ENCODE assay signal across 8 mouse cellular contexts in the genomic region with DNA sequence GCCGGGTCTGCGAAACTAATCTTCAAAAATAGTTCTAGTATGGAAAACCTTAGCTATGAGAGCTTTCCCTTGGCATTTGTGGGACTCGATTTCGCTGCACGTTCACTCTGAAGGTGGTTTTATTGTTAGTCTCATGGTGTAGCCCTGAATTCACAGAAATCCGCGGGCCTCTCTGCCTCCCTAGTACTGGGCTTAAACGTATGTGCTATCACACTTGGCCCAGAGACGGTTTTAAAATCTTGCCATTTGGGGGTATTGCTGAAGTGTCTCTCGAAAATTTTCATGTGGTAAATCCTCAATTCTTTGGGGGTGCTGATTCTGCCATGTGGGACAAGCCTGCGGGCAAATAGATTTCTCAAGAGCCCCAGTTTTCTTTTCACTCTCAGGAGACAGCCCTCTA. TPM values are rescaled to one million over a fixed set of nuclear protein-coding genes. Genes with fewer than 3 reads are reported as not detected.
DNase-seq lines count a peak whose midpoint lies in the region; ATAC-seq and TF ChIP-seq lines count a peak whose summit lies in the region.

No protein-coding gene starts in this region.

- whole genome bisulfite sequencing in heart, embryonic 14.5 days: 3% methylated on average over 11 of the region's 11 CpGs
- WGBS in forebrain, embryonic 14.5 days: 4% methylated on average over 11 of the region's 11 CpGs
- 3% methylated on average over 11 of the region's 11 CpGs for WGBS in liver, embryonic 14.5 days (ENCODE audit: insufficient replicate concordance)

- TF ChIP-seq EP300 in MEL (IDR thresholded peaks at IDR 0.05; ENCODE audit: low read depth in 1 of 2, low read length in 2 of 2): no peak
- TF ChIP-seq EP300 in liver, embryonic 14.5 days (IDR thresholded peaks at IDR 0.05; ENCODE audit: low read depth): no peak

- no peaks in the 10 kb centered on the region for H3K27me3 ChIP-seq in heart, embryonic 14.5 days (ENCODE audit: control insufficient read depth, insufficient read depth, low read length)
- H3K27me3 ChIP-seq in MEL (ENCODE audit: control insufficient read depth in 1 of 2, insufficient read depth in 2 of 2, low read length in 2 of 2): no peaks in the 10 kb centered on the region
- H3K27me3 ChIP-seq in forebrain, embryonic 14.5 days (replicated peaks; ENCODE audit: control insufficient read depth, insufficient read depth, low read length): no peaks in the 10 kb centered on the region
- H3K27me3 ChIP-seq in liver, embryonic 14.5 days (ENCODE audit: control insufficient read depth, insufficient read depth, low read length): no peaks in the 10 kb centered on the region

- intact Hi-C loops in heart, postnatal 10 days (cut with DNase I): no loop called here

- H3K4me2 ChIP-seq in heart, embryonic 14.5 days (ENCODE audit: low read length): peak overlapping the region; percentile 83
- peak overlapping the region; percentile 74 for H3K4me2 ChIP-seq in forebrain, embryonic 14.5 days (ENCODE audit: low read length)
- peak overlapping the region; percentile 81 for H3K4me2 ChIP-seq in liver, embryonic 14.5 days (ENCODE audit: low read depth)

- no peak for TF ChIP-seq CTCF in MEL (IDR thresholded peaks at IDR 0.05 in 2 of 3, conservative IDR thresholded peaks at IDR 0.05 in 1 of 3; ENCODE audit: control insufficient read depth in 1 of 3, insufficient read depth in 1 of 3, low read depth in 2 of 3, low read length in 3 of 3, poor library complexity in 1 of 3, severe bottlenecking in 1 of 3)
- no peak for TF ChIP-seq CTCF in liver, embryonic 14.5 days (IDR thresholded peaks at IDR 0.05; ENCODE audit: low read depth)

- H3K9ac ChIP-seq in heart, embryonic 14.5 days (ENCODE audit: low read length): peak overlapping the region; percentile 80
- peak overlapping the region; percentile 82 for H3K9ac ChIP-seq in MEL (ENCODE audit: control insufficient read depth, low read depth, low read length, poor library complexity, severe bottlenecking)
- peak overlapping the region; percentile 77 for H3K9ac ChIP-seq in forebrain, embryonic 14.5 days (ENCODE audit: low read length)
- H3K9ac ChIP-seq in liver, embryonic 14.5 days (replicated peaks): peak overlapping the region; percentile 68

- peaks cover 18% of the 10 kb centered on the region for H3K79me2 ChIP-seq in MEL (ENCODE audit: control insufficient read depth, insufficient read depth, low read length, poor library complexity)

- peak overlapping the region; percentile 67 to 88 for H3K4me3 ChIP-seq in heart, embryonic 14.5 days (ENCODE audit: control insufficient read depth in 1 of 2, insufficient read depth in 1 of 2, low read depth in 1 of 2, low read length in 2 of 2)
- peak overlapping the region; percentile 60 to 79 for H3K4me3 ChIP-seq in MEL (ENCODE audit: control insufficient read depth in 1 of 2, insufficient read depth in 1 of 2, low read depth in 2 of 2, low read length in 2 of 2)
- H3K4me3 ChIP-seq in forebrain, embryonic 14.5 days (ENCODE audit: low read depth, low read length): peak overlapping the region; percentile 68
- peak overlapping the region; percentile 75 to 96 for H3K4me3 ChIP-seq in liver, embryonic 14.5 days (ENCODE audit: insufficient read depth in 1 of 2, low read depth in 2 of 2, low read length in 2 of 2)

- no peak for DNase-seq in heart, postnatal 10 days
- peak; percentile 55 for DNase-seq in MEL (ENCODE audit: low read depth, low spot score)
- DNase-seq in forebrain, embryonic 14.5 days (ENCODE audit: low spot score): peak; percentile 6
- peak in 1 of 3 experiments; percentile 22 for DNase-seq in liver, embryonic 14.5 days (ENCODE audit: low read depth in 3 of 3, low spot score in 3 of 3)
- peak; percentile 2 for DNase-seq in telencephalon, adult 2 months (ENCODE audit: low read depth, low spot score)
- no peak for DNase-seq in right cerebral cortex, postnatal 25 days
- DNase-seq in cerebellum, adult 11 months: no peak

- no peak for TF ChIP-seq RAD21 in MEL (IDR thresholded peaks at IDR 0.05; ENCODE audit: low read depth, low read length)

- H3K4me1 ChIP-seq in heart, embryonic 14.5 days (ENCODE audit: control insufficient read depth in 2 of 2, insufficient read depth in 2 of 2, low read length in 2 of 2): peaks cover 3 to 12% of the 10 kb centered on the region in 2 experiments; a peak in 3 of 4 replicates
- peaks cover 3 to 15% of the 10 kb centered on the region in 2 experiments for H3K4me1 ChIP-seq in MEL (ENCODE audit: control insufficient read depth in 1 of 2, insufficient read depth in 2 of 2, low read length in 2 of 2)
- peaks cover 6% of the 10 kb centered on the region for H3K4me1 ChIP-seq in forebrain, embryonic 14.5 days (ENCODE audit: control insufficient read depth, insufficient read depth, low read length)
- H3K4me1 ChIP-seq in liver, embryonic 14.5 days (replicated peaks; ENCODE audit: control insufficient read depth in 2 of 2, insufficient read depth in 2 of 2, low read length in 1 of 2): peaks cover 10 to 20% of the 10 kb centered on the region in 2 experiments

- no peaks in the 10 kb centered on the region for H3K9me3 ChIP-seq in heart, embryonic 14.5 days (ENCODE audit: control insufficient read depth, low read length)
- no peaks in the 10 kb centered on the region for H3K9me3 ChIP-seq in MEL (replicated peaks; ENCODE audit: insufficient read depth, low read length)
- no peaks in the 10 kb centered on the region for H3K9me3 ChIP-seq in forebrain, embryonic 14.5 days (replicated peaks; ENCODE audit: control insufficient read depth, low read length)
- no peaks in the 10 kb centered on the region for H3K9me3 ChIP-seq in liver, embryonic 14.5 days (ENCODE audit: control insufficient read depth, low read length)

- no peaks in the 10 kb centered on the region for H3K36me3 ChIP-seq in heart, embryonic 14.5 days (ENCODE audit: control insufficient read depth, insufficient read depth, low read length)
- H3K36me3 ChIP-seq in MEL (ENCODE audit: control insufficient read depth in 1 of 2, insufficient read depth in 2 of 2, low read length in 2 of 2): peaks cover 0 to 15% of the 10 kb centered on the region in 2 experiments; a peak in 2 of 4 replicates
- no peaks in the 10 kb centered on the region for H3K36me3 ChIP-seq in forebrain, embryonic 14.5 days (ENCODE audit: control insufficient read depth, insufficient read depth, low read length)
- no peaks in the 10 kb centered on the region for H3K36me3 ChIP-seq in liver, embryonic 14.5 days (replicated peaks; ENCODE audit: control insufficient read depth, insufficient read depth, low read depth)

- no peak for ATAC-seq in heart, embryonic 14.5 days (ENCODE audit: insufficient number of reproducible peaks, insufficient read depth, low FRiP score, low read depth)
- ATAC-seq in forebrain, embryonic 14.5 days: no peak
- ATAC-seq in liver, embryonic 14.5 days (ENCODE audit: insufficient read depth): peak; percentile 55; the same call in 1 of the 2 replicates

- H3K27ac ChIP-seq in heart, embryonic 14.5 days (replicated peaks in 1 of 2; ENCODE audit: control insufficient read depth in 1 of 2, insufficient read depth in 1 of 2, low read depth in 2 of 2, low read length in 2 of 2): peak overlapping the region in 1 of 2 experiments; percentile 70; a peak in 3 of 4 replicates
- H3K27ac ChIP-seq in MEL (ENCODE audit: control insufficient read depth, low read depth, low read length): peak overlapping the region; percentile 87
- no peak overlapping the region; the same call in 1 of the 2 replicates for H3K27ac ChIP-seq in forebrain, embryonic 14.5 days (ENCODE audit: low read depth, low read length)
- H3K27ac ChIP-seq in liver, embryonic 14.5 days: peak overlapping the region; percentile 18

- peak in 1 of 2 experiments; percentile 24; a peak in 1 of 4 replicates for TF ChIP-seq POLR2A in MEL (IDR thresholded peaks at IDR 0.05; ENCODE audit: control insufficient read depth in 1 of 2, insufficient read depth in 1 of 2, low read depth in 1 of 2, low read length in 2 of 2, poor library complexity in 1 of 2)

RNA-seq across cellular contexts. Expression of gene Nphp1, which starts 0.4 kb away (rescaled TPM):
- 16.1 and 17.3 TPM in 2 replicates for polyA plus RNA-seq in heart, embryonic 14.5 days (2014; fragmentation: Nextera tagmentation; extraction: Ambion mirVana)
- total RNA-seq in heart, postnatal 10 days (2021): 10 to 100 TPM; 10.9 to 12.3 TPM
- total RNA-seq in MEL (2012; rRNA removed): 16.9 and 19.1 TPM in 2 replicates
- polyA plus RNA-seq in MEL (2012; ENCODE audit: insufficient read depth in 1 of 2, insufficient read length in 2 of 2, low read depth in 1 of 2, low replicate concordance in 2 of 2, missing spikeins in 1 of 2): 10 to 100 TPM; 37.1 to 63.6 TPM
- polyA plus RNA-seq in forebrain, embryonic 14.5 days (2014; fragmentation: Nextera tagmentation; extraction: Ambion mirVana): 13.7 and 18.2 TPM in 2 replicates
- 2.9 and 4.9 TPM in 2 replicates for polyA plus RNA-seq in liver, embryonic 14.5 days (2012; rRNA removed)
- 5.5 and 6.8 TPM in 2 replicates for polyA plus RNA-seq in liver, embryonic 14.5 days (2014; fragmentation: Nextera tagmentation; extraction: Ambion mirVana)

RNA-seq across cellular contexts. Expression of gene Mtln, which starts 3.1 kb away (rescaled TPM):
- polyA plus RNA-seq in heart, embryonic 14.5 days (2014; fragmentation: Nextera tagmentation; extraction: Ambion mirVana): 47.7 and 50.4 TPM in 2 replicates
- 10 to 100 TPM; 34.9 to 36.5 TPM for total RNA-seq in heart, postnatal 10 days (2021)
- 37.5 and 44.2 TPM in 2 replicates for total RNA-seq in MEL (2012; rRNA removed)
- 10 to 100 TPM in 1 of 2 experiments, not detected in 1; 29.8 TPM for polyA plus RNA-seq in MEL (2012; ENCODE audit: insufficient read depth in 1 of 2, insufficient read length in 2 of 2, low read depth in 1 of 2, low replicate concordance in 2 of 2, missing spikeins in 1 of 2)
- polyA plus RNA-seq in forebrain, embryonic 14.5 days (2014; fragmentation: Nextera tagmentation; extraction: Ambion mirVana): 34.5 and 40.5 TPM in 2 replicates
- polyA plus RNA-seq in liver, embryonic 14.5 days (2012; rRNA removed): 9.8 and 24.3 TPM in 2 replicates
- polyA plus RNA-seq in liver, embryonic 14.5 days (2014; fragmentation: Nextera tagmentation; extraction: Ambion mirVana): 25.4 and 28.1 TPM in 2 replicates

RNA-seq across cellular contexts. Expression of gene Bub1, which starts 42.5 kb away (rescaled TPM):
- 23.0 and 23.2 TPM in 2 replicates for polyA plus RNA-seq in heart, embryonic 14.5 days (2014; fragmentation: Nextera tagmentation; extraction: Ambion mirVana)
- total RNA-seq in heart, postnatal 10 days (2021): 1 to 10 TPM; 5.6 to 6.0 TPM
- 34.6 and 43.2 TPM in 2 replicates for total RNA-seq in MEL (2012; rRNA removed)
- 100 to 1,000 TPM in 1 of 2 experiments, 10 to 100 TPM in 1; 57.2 to 618 TPM for polyA plus RNA-seq in MEL (2012; ENCODE audit: insufficient read depth in 1 of 2, insufficient read length in 2 of 2, low read depth in 1 of 2, low replicate concordance in 2 of 2, missing spikeins in 1 of 2)
- polyA plus RNA-seq in forebrain, embryonic 14.5 days (2014; fragmentation: Nextera tagmentation; extraction: Ambion mirVana): 8.4 and 10.5 TPM in 2 replicates
- polyA plus RNA-seq in liver, embryonic 14.5 days (2012; rRNA removed): 10.8 and 17.0 TPM in 2 replicates
- polyA plus RNA-seq in liver, embryonic 14.5 days (2014; fragmentation: Nextera tagmentation; extraction: Ambion mirVana): 11.5 and 14.5 TPM in 2 replicates

RNA-seq across cellular contexts. Expression of gene Acoxl, which starts 49.5 kb away (rescaled TPM):
- 0.19 and 0.26 TPM in 2 replicates for polyA plus RNA-seq in heart, embryonic 14.5 days (2014; fragmentation: Nextera tagmentation; extraction: Ambion mirVana)
- under 1 TPM in 1 of 2 experiments, not detected in 1; 0.10 TPM for total RNA-seq in heart, postnatal 10 days (2021)
- total RNA-seq in MEL (2012; rRNA removed): 0.29 and 0.31 TPM in 2 replicates
- polyA plus RNA-seq in MEL (2012; ENCODE audit: insufficient read depth in 1 of 2, insufficient read length in 2 of 2, low read depth in 1 of 2, low replicate concordance in 2 of 2, missing spikeins in 1 of 2): under 1 TPM in 1 of 2 experiments, not detected in 1; 0.39 TPM
- polyA plus RNA-seq in forebrain, embryonic 14.5 days (2014; fragmentation: Nextera tagmentation; extraction: Ambion mirVana): not detected in 2 replicates
- polyA plus RNA-seq in liver, embryonic 14.5 days (2012; rRNA removed): not detected in 2 replicates
- polyA plus RNA-seq in liver, embryonic 14.5 days (2014; fragmentation: Nextera tagmentation; extraction: Ambion mirVana): not detected in 2 replicates

RNA-seq across cellular contexts. Expression of gene Mall, which starts 59.4 kb away (rescaled TPM):
- polyA plus RNA-seq in heart, embryonic 14.5 days (2014; fragmentation: Nextera tagmentation; extraction: Ambion mirVana): 7.2 and 8.3 TPM in 2 replicates
- total RNA-seq in heart, postnatal 10 days (2021): 10 to 100 TPM; 14.5 to 15.9 TPM
- total RNA-seq in MEL (2012; rRNA removed): not detected in 2 replicates
- polyA plus RNA-seq in MEL (2012; ENCODE audit: insufficient read depth in 1 of 2, insufficient read length in 2 of 2, low read depth in 1 of 2, low replicate concordance in 2 of 2, missing spikeins in 1 of 2): not detected
- 0.71 and 1.0 TPM in 2 replicates for polyA plus RNA-seq in forebrain, embryonic 14.5 days (2014; fragmentation: Nextera tagmentation; extraction: Ambion mirVana)
- 0.02 and 0.06 TPM in 2 replicates for polyA plus RNA-seq in liver, embryonic 14.5 days (2012; rRNA removed)
- not detected in 2 replicates for polyA plus RNA-seq in liver, embryonic 14.5 days (2014; fragmentation: Nextera tagmentation; extraction: Ambion mirVana)

Comparison
In these comparisons a context has a peak if more than half of its experiments do, and no peak if none do; other contexts are left out.
1. DNase-seq: peak in MEL (single experiment), forebrain, embryonic 14.5 days (single experiment) and telencephalon, adult 2 months (single experiment); none in heart, postnatal 10 days (0 of 2), right cerebral cortex, postnatal 25 days (single experiment) and cerebellum, adult 11 months (single experiment).
2. Peak in every context shown above with its lines, with median percentiles within 50 percentile points of each other: H3K4me2 ChIP-seq, H3K4me3 ChIP-seq and H3K9ac ChIP-seq.